Mouse (Mus musculus) heart, embryonic 14.5 days (tissue): ENCODE measurements around the gene Armc2. TPM values are rescaled to one million over a fixed set of nuclear protein-coding genes. Genes with fewer than 3 reads are reported as not detected.

ENCODE experiments used
- ATAC-seq: fragments of 200-750 bp; cut with Nextera tagmentation; 2 replicates; pipeline ENCODE4 v1.8.0; 2017; ENCODE audit warnings: low read depth, moderate TSS enrichment; ENCODE audit not compliant: insufficient number of reproducible peaks, insufficient read depth, low FRiP score
- H3K27ac ChIP-seq, 2 experiments: fragments of 200-500 bp in 1 of 2; fragments of 300-500 bp in 1 of 2; sonication (generic) in 1 of 2; replicated peaks in 1 of 2; 2 replicates each; pipeline ENCODE4 v1.5.1; 2012 to 2014; ENCODE audit warnings: low read depth in 2 of 2, low read length in 2 of 2, control low read depth in 1 of 2, mild to moderate bottlenecking in 1 of 2, mixed read lengths in 1 of 2; ENCODE audit not compliant: control insufficient read depth in 1 of 2, insufficient read depth in 1 of 2
- H3K27me3 ChIP-seq: fragments of 300-500 bp; sonication (generic); 2 replicates; pipeline ENCODE4 v1.6.1; 2014; ENCODE audit warnings: mild to moderate bottlenecking, low read length, control low read depth; ENCODE audit not compliant: control insufficient read depth, insufficient read depth
- H3K36me3 ChIP-seq: fragments of 300-500 bp; sonication (generic); 2 replicates; pipeline ENCODE4 v1.6.1; 2014; ENCODE audit warnings: mild to moderate bottlenecking, control low read depth, low read length, mixed read lengths; ENCODE audit not compliant: control insufficient read depth, insufficient read depth
- H3K4me1 ChIP-seq, 2 experiments: fragments of 200-500 bp in 1 of 2; fragments of 300-500 bp in 1 of 2; sonication (generic) in 1 of 2; 2 replicates each; pipeline ENCODE4 v1.6.1; 2012 to 2014; ENCODE audit warnings: low read length in 2 of 2, control low read depth in 1 of 2, mixed read lengths in 1 of 2; ENCODE audit not compliant: control insufficient read depth in 2 of 2, insufficient read depth in 2 of 2
- H3K4me2 ChIP-seq: fragments of 300-500 bp; sonication (generic); 2 replicates; pipeline ENCODE4 v1.6.1; 2014; ENCODE audit warnings: mild to moderate bottlenecking, low read length
- H3K4me3 ChIP-seq, 2 experiments: fragments of 200-500 bp in 1 of 2; fragments of 300-500 bp in 1 of 2; sonication (generic) in 1 of 2; 2 replicates each; pipeline ENCODE4 v1.5.1; 2012 to 2014; ENCODE audit warnings: low read length in 2 of 2, mild to moderate bottlenecking in 2 of 2, control low read depth in 1 of 2, low read depth in 1 of 2, moderate library complexity in 1 of 2; ENCODE audit not compliant: control insufficient read depth in 1 of 2, insufficient read depth in 1 of 2
- H3K9ac ChIP-seq: fragments of 300-500 bp; sonication (generic); 2 replicates; pipeline ENCODE4 v1.6.1; 2014; ENCODE audit warnings: mild to moderate bottlenecking, low read length
- H3K9me3 ChIP-seq: fragments of 300-500 bp; sonication (generic); 2 replicates; pipeline ENCODE4 v1.6.1; 2016; ENCODE audit warnings: low read length, control low read depth; ENCODE audit not compliant: control insufficient read depth
- WGBS: fragments of 180-500 bp; shearing (Covaris S2); extraction: QIAGEN DNeasy Blood & Tissue Kit; methylation state at CpG from one replicate; pipeline ENCODE4 v1.1.7; 2014; 5-methylcytosine and 5-hydroxymethylcytosine counted together
- polyA plus RNA-seq: library from polyadenylated mRNA; unstranded; fragments of >200 nt; fragmentation: Nextera tagmentation; extraction: Ambion mirVana; gene quantifications from 2 replicates; pipeline ENCODE4 v1.2.1, GENCODE M21; 2014

Armc2 gene
- polyA plus RNA-seq, 1 experiment from 2014 or later, result 2.2 TPM

- no peak overlapping the region for H3K4me2 ChIP-seq
- H3K4me3 ChIP-seq, result no peak overlapping the region
- no peaks in the 10 kb centered on the region; the same call in 1 of the 2 replicates for H3K27me3 ChIP-seq
- H3K27ac ChIP-seq, result no peak overlapping the region; a peak in 1 of 4 replicates
- H3K9ac ChIP-seq, result no peak overlapping the region
- ATAC-seq, result no peak
- H3K36me3 ChIP-seq, result no peaks in the 10 kb centered on the region
- 38% methylated on average over 14 of the region's 14 CpGs for WGBS
- peaks cover 21 to 25% of the 10 kb centered on the region in 2 experiments for H3K4me1 ChIP-seq
- H3K9me3 ChIP-seq, result no peaks in the 10 kb centered on the region
These were observed 26.7 kb downstream of the Armc2 start for GRCm38 (mm10) chr10:41991364-41992058.

DNA sequence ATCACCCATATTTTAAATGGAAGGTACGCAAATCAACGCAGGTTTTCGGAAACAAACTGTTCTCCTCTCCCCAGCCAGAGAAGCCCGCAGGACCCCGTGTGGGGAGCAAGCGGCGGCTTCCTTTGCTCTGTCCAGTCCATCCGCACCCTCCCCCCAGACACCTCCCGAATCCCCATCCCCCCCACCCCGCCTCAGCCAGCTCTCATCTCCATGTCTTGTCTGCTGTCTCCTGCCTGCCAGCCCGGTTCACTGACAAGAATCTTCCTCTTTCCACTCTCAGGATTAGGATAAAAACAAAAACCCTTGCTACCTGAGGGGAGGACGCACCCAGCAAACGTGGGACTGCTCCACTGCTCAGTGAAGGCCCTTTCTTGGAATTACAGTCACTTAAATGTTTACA lies 27.3 kb downstream of the Armc2 start:
- WGBS, result 46% methylated on average over 13 of the region's 13 CpGs
- ATAC-seq, result no peak
- H3K36me3 ChIP-seq, result no peaks in the 10 kb centered on the region
- no peak overlapping the region for H3K4me3 ChIP-seq
- H3K4me2 ChIP-seq, result no peak overlapping the region
- no peak overlapping the region for H3K9ac ChIP-seq
- no peaks in the 10 kb centered on the region; the same call in 1 of the 2 replicates for H3K27me3 ChIP-seq
- no peak overlapping the region for H3K27ac ChIP-seq
- H3K9me3 ChIP-seq, result no peaks in the 10 kb centered on the region
- peaks cover 15 to 21% of the 10 kb centered on the region in 2 experiments for H3K4me1 ChIP-seq

GRCm38 (mm10) chr10:41988930-41989329 lies 29.3 kb downstream of the Armc2 start:
- Histone ChIP-seq H3K9me3 (no peaks in the 10 kb centered on the region), H3K4me3 (no peak overlapping the region), H3K9ac (no peak overlapping the region), H3K27ac (no peak overlapping the region), H3K36me3 (no peaks in the 10 kb centered on the region), H3K4me2 (no peak overlapping the region), H3K27me3 (no peaks in the 10 kb centered on the region; the same call in 1 of the 2 replicates), H3K4me1 (peaks cover 6 to 10% of the 10 kb centered on the region in 2 experiments)
- ATAC-seq, result no peak
- 89% methylated on average over 3 of the region's 3 CpGs for WGBS

DNA sequence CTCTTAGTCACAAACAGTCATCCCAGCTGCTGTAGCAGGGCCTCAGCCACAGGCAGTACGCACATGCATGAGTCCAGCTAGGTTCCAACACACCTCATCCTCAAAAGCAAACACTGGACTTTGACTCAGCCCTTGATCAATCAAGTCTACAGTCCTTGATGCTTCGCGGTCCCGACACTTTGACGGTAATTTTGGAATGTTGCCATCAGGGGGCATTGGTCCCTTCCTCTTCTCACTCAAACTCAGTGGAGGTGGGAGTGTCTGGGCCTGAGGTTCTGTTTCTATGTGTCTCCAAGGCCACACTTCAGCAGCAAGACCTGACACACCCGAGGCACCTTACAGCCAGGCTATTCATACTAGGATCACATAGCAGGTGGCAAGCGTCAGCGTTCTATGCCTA lies 32.1 kb downstream of the Armc2 start:
- Histone ChIP-seq H3K36me3 (no peaks in the 10 kb centered on the region), H3K27ac (no peak overlapping the region), H3K9me3 (no peaks in the 10 kb centered on the region), H3K4me1 (no peaks in the 10 kb centered on the region), H3K9ac (no peak overlapping the region), H3K4me3 (no peak overlapping the region), H3K27me3 (no peaks in the 10 kb centered on the region), H3K4me2 (no peak overlapping the region)
- ATAC-seq, result no peak
- WGBS, result 78% methylated on average over 8 of the region's 8 CpGs

DNA sequence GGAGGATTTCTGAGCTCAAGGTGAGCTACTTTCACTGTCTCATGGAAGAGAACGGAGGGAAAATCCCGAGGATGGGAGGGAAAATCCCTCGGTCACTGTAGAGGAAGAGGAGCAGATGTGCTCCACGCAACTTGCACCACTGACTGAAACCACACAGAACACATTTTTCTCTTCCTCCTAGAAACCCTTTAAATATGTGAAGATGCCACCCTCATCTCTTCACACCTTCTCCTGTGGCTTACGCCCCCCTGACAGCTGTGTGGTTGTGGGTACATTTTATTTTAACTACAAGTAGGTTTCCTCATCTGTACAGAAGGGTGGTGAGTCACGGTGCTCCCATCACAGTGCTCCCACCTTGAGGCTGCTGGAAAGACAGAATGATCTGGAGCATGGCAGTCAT lies 34.0 kb downstream of the Armc2 start:
- no peak overlapping the region for H3K9ac ChIP-seq
- ATAC-seq, result no peak

DNA sequence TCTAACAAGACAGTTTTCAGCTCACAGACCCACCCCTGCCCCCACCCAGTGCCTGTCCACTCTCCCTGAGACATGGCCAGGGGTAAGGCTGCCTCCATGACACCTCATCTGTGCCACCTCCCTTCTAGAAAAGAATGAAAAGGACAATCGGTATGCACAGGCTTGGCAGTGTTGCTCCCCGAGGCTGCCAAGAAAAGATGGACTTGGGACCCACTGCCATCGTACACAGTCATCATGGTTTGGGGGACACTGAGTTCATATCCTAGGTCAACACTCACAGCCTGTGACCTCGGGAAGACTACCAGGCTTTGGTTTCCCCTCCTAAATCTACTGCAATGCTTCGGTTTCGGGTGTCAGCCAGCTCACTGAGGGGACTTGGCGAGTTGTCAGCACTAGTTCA lies 35.4 kb downstream of the Armc2 start:
- no peak overlapping the region for H3K4me3 ChIP-seq
- no peaks in the 10 kb centered on the region for H3K4me1 ChIP-seq
- H3K4me2 ChIP-seq, result no peak overlapping the region
- ATAC-seq, result no peak
- no peaks in the 10 kb centered on the region for H3K36me3 ChIP-seq
- 54% methylated on average over 7 of the region's 7 CpGs for WGBS
- H3K9me3 ChIP-seq, result no peaks in the 10 kb centered on the region
- H3K27me3 ChIP-seq, result no peaks in the 10 kb centered on the region
- no peak overlapping the region for H3K27ac ChIP-seq
- H3K9ac ChIP-seq, result no peak overlapping the region

More for the DNA sequence above, 34.0 kb downstream of the Armc2 start:
- Histone ChIP-seq H3K4me1 (no peaks in the 10 kb centered on the region), H3K4me2 (no peak overlapping the region), H3K4me3 (no peak overlapping the region), H3K36me3 (no peaks in the 10 kb centered on the region), H3K27me3 (no peaks in the 10 kb centered on the region), H3K9me3 (no peaks in the 10 kb centered on the region), H3K27ac (no peak overlapping the region)
- 89% methylated on average over 6 of the region's 6 CpGs for WGBS

DNA sequence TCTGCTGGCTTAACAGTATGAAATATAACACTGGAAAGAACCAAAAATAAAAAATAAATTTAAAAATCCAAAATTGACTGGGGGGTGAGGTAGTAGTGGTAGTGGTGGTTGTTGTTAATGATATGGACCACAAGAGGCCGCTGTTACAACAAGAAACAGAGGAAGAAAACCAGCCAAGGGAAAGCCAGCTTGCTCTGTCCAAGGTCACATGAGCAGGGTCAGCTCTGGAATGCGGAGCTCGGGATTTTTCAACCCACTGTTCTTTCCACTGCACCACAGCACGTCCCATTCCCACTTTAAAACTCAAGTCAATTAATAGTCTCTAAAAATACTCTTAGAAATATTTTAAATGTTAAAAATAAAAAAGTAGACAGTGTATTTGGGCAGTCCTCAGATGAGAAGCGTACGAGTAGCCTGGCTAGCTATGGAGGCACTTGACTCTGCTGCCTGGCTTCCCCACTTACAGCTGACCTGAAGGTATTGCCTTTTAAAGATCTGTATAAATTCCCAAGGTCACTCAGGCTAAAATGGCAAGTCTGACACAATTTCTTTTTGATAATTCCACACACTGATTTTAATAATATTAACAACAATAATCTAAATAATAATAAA lies 37.4 kb downstream of the Armc2 start:
- no peaks in the 10 kb centered on the region for H3K36me3 ChIP-seq
- 11% methylated on average over 6 of the region's 6 CpGs for WGBS
- H3K9ac ChIP-seq, result no peak overlapping the region
- no peaks in the 10 kb centered on the region for H3K9me3 ChIP-seq
- peak; percentile 64; the same call in 1 of the 2 replicates for ATAC-seq
- no peaks in the 10 kb centered on the region for H3K4me1 ChIP-seq
- peak overlapping the region; percentile 44 for H3K4me2 ChIP-seq
- no peaks in the 10 kb centered on the region for H3K27me3 ChIP-seq
- no peak overlapping the region for H3K27ac ChIP-seq
- H3K4me3 ChIP-seq, result no peak overlapping the region
